Mouse (Mus musculus) ES-Bruce4 (cell line): Measurements from ENCODE around the gene Trex1.

Experiments used
- CTCF ChIP-seq: IDR thresholded peaks from one replicate; pipeline ENCODE4 v1.8.1; 2011; ENCODE audit warnings: low read depth, low read length
- EP300 ChIP-seq: IDR thresholded peaks from 2 replicates; pipeline ENCODE4 v1.6.1; 2011; ENCODE audit warnings: low read depth, low read length; ENCODE audit not compliant: insufficient read depth
- POLR2A ChIP-seq: IDR thresholded peaks from one replicate; pipeline ENCODE4 v1.8.1; 2011; ENCODE audit warnings: low read length; ENCODE audit not compliant: insufficient read depth

DNA sequence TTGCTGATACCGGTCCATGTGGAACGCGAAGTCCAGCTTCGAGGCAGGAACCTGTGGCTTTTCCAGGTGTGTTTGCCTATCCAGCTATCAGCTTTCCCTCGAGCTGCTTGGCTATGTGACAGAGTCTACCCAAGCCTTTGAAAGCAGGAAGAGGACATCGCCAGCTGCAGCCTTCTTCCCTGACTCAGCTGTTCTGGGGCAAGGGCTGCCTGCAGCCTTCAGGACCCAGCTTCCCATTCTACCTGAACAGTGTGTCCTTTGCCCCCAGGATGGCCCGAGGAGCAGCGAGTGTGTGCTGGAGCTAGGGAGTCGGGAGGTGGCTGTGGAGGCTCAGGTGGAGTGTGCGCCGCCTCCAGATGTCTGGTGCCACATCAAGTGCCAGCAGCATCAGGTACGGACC, 46.1 kb upstream of the Trex1 start:
- TF ChIP-seq CTCF = no peak
- no peak for TF ChIP-seq EP300
- no peak for TF ChIP-seq POLR2A
